Mouse (Mus musculus) left cerebral cortex, adult 18-20 months (tissue): ENCODE data around the gene Syne3. TPM values are rescaled to one million over a fixed set of nuclear protein-coding genes. Genes with fewer than 3 reads are reported as not detected.
A peak's percentile ranks its signal among the peaks of the same experiment; 100 is the strongest.

Experiments
- DNase-seq, 2 experiments: peaks; one replicate each; pipeline ENCODE4 v3.0.0; 2021 to 2022; ENCODE audit warnings: low spot score in 2 of 2, mixed read lengths in 1 of 2
- total RNA-seq, 2 experiments: library from RNA; stranded (reverse); gene quantifications; 2 replicates each; pipeline ENCODE4 v1.2.3; 2021

Gene Syne3
- total RNA-seq, 2 experiments from 2014 or later, result 1.8 to 2.3 TPM

GRCm38 (mm10) chr12:105000487-105001283 is 8.9 kb downstream of the Syne3 start:
- no peak for DNase-seq

GRCm38 (mm10) chr12:104999171-104999570 is 10.4 kb downstream of the Syne3 start:
- no peak for DNase-seq

GRCm38 (mm10) chr12:104998541-104998940 is 11.1 kb downstream of the Syne3 start:
- no peak for DNase-seq

- DNase-seq, result no peak
Measured at GRCm38 (mm10) chr12:104997641-104998293, 11.8 kb downstream of the Syne3 start.

GRCm38 (mm10) chr12:104997159-104997558 is 12.4 kb downstream of the Syne3 start:
- no peak for DNase-seq

GRCm38 (mm10) chr12:104996012-104996728 is 13.4 kb downstream of the Syne3 start:
- DNase-seq, result no peak

GRCm38 (mm10) chr12:104995259-104995876 is 14.2 kb downstream of the Syne3 start:
- no peak for DNase-seq

GRCm38 (mm10) chr12:104992838-104993237 is 16.8 kb downstream of the Syne3 start:
- no peak for DNase-seq

- no peak for DNase-seq
Measured at GRCm38 (mm10) chr12:104992123-104992741, 17.4 kb downstream of the Syne3 start.

GRCm38 (mm10) chr12:104990741-104991454 is 18.7 kb downstream of the Syne3 start:
- no peak for DNase-seq

- no peak for DNase-seq
Measured at GRCm38 (mm10) chr12:104987936-104988335, 21.7 kb downstream of the Syne3 start.

GRCm38 (mm10) chr12:104986781-104987180 is 22.8 kb downstream of the Syne3 start:
- no peak for DNase-seq

GRCm38 (mm10) chr12:104986001-104986400 is 23.6 kb downstream of the Syne3 start:
- DNase-seq, result no peak

GRCm38 (mm10) chr12:104985088-104985487 is 24.5 kb downstream of the Syne3 start:
- DNase-seq, result no peak

GRCm38 (mm10) chr12:104983476-104983875 is 26.1 kb downstream of the Syne3 start:
- no peak for DNase-seq

GRCm38 (mm10) chr12:104978943-104979723 is 30.5 kb downstream of the Syne3 start:
- DNase-seq, result no peak

- DNase-seq, result peak; percentile 17 to 24
Measured at GRCm38 (mm10) chr12:104978420-104978819, 31.2 kb downstream of the Syne3 start.

GRCm38 (mm10) chr12:104976903-104977302 is 32.7 kb downstream of the Syne3 start:
- DNase-seq, result no peak

- DNase-seq, result no peak
Measured at GRCm38 (mm10) chr12:104976331-104976817, 33.2 kb downstream of the Syne3 start.
